Mouse (Mus musculus): ENCODE measurements around the gene Slc6a9.

Gene Slc6a9

DNA sequence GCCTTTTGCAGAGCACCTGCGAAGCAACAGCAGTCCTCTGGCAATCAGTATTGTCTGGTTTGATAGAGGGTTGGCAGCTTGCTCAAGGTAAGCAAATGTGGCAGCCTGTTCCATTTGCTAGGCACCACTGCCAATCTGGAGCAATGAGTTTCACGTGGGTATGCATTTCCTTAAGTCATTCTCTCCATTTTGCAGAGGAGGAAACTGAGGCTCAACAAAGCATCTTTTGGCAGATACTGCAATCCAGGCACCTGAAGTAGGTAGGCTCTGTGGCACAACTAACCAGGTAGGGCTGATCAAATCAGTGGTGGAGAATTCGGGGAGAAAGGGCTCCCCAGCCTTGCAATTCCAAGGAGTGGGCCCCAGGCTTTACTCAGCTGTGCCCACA lies at the start of gene Slc6a9:
Slc6a9 (plus strand) TSS at position 50 of the 388 bp plus-strand sequence.
- in situ Hi-C loops (cut with MseI, MboI): loop anchor here (5.0 to 10.0 kb wide), 2 partner anchors 33 to 250 kb away; no protein-coding TSS in a partner anchor

DNA sequence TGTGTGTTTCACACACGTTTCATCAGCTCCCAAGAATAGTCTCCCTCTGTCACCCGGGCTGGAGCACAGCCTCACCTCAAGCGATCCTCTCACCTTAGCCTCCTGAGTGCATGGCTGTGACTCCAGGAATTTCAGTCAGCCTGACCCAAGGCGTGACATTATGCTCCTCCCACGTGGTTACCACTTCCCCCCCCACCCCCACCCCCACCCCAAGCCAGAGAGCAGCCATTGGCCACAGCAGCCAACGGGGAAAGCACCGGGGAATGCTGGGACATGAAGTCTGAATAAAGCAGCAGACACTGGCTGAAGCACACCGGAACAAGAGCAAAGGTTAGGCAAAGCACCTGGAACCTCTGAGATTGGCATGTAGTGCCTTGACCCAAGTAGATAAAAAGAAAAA lies 47.3 kb upstream of the Slc6a9 start:
- in situ Hi-C loops (cut with MseI, MboI): no loop called here

DNA sequence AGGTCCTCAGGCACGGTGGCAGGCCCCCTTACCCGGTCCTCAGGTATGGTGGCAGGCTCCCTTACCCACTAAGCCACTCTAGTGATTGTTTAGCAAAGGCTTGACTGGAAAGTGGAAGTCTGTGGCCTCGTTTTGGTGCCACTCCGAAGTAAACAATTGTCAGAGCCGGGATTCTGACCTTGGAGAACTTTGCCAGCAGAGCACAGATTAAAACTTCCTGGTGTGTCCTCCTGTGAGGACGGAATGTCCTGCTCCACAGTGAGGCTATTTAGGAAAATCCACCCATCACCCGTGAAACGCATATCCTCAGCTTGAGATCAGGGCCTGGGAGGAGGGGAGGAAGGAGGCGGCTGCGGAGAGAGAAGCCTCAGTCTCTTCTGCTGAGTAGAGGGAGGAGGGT lies 46.0 kb upstream of the Slc6a9 start:
- in situ Hi-C loops (cut with MseI, MboI): no loop called here

DNA sequence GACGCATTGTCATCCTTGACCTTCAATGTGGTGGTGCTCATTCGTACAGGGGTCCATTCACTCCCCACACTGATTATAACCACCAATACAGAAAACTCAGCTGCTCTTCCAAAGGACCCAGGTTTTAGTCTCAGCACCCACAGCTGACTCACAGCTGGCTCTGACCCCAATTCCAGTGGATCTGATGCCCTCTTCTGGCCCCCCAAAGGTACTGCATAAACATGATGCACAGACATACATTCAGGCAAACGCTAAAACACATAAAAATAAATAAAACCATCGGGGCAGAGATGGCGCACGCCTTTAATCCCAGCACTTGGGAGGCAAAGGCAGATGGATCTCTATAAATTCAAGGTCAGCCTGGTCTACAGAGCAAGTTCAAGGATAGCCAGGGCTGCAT lies 34.4 kb upstream of the Slc6a9 start:
- in situ Hi-C loops (cut with MseI, MboI): no loop called here

GRCm38 (mm10) chr4:117806992-117807391 lies 27.3 kb upstream of the Slc6a9 start:
- in situ Hi-C loops (cut with MseI, MboI): no loop called here

DNA sequence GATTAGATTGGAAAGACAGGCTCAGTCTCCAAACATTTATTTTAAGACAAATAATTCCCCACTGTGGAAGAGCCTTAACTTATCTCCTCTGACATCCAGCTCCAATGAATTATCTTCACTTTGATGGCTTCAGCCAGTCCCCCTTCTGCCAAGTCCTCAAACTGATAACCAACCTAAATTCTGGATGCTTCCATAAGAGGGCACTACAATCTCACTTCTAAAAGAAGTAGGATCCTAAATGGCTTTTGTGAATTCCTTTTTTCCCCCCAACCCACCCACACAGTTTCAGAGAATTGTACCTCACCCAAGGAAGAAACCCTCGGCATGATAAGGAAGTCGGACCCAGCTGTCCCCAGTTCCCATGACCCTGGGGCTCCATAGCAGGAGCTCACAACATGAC lies 23.4 kb upstream of the Slc6a9 start:
- in situ Hi-C loops (cut with MseI, MboI): no loop called here

DNA sequence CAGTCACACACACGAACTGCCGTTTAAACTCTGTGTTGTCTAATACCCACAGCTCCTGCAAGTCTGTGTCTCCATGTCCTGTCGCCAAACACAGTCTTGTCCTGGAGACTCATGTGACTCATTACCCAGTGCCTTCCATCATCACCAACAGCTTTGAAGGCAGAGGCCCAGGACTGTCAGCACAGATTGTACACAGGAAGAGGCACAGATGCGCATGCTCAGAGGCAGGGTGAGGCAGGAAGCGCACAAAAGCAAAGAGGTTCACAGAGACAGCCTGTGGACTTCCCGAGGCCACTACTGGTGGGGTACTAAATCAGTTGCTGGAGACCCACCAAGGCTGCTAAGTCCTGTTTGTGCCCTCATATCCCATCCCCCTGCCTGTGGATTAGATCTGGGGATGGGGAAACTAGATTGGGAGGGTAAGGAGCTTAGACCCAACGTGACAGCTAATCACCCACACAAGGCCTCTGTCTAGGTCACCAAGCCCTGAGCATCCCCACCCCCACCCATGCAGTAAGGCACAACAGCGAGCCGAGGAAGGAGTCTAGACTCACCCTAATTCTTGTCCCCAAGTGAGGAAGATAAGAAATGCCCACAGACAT lies 20.6 kb upstream of the Slc6a9 start:
- in situ Hi-C loops (cut with MseI, MboI): no loop called here

DNA sequence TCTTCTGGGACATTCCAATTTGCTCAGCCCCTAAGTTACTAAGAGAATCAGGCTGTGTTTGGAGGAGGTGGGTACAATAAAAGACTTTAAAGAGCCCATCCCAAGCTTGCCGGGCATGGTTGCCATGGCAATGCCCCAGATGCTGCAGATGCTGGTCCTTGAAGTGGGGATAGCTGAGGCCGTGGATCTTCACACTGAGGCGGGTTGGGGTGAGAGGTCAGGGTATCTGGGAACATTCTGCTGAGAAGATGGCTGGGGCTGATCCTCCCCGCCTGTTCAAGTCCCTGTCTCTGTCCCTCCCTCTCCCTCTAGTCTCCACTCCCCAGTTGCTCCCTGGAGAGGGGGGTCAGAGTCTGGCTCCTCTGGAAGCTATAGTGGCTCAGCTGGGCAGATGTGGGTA lies 20.0 kb upstream of the Slc6a9 start:
- in situ Hi-C loops (cut with MseI, MboI): no loop called here

DNA sequence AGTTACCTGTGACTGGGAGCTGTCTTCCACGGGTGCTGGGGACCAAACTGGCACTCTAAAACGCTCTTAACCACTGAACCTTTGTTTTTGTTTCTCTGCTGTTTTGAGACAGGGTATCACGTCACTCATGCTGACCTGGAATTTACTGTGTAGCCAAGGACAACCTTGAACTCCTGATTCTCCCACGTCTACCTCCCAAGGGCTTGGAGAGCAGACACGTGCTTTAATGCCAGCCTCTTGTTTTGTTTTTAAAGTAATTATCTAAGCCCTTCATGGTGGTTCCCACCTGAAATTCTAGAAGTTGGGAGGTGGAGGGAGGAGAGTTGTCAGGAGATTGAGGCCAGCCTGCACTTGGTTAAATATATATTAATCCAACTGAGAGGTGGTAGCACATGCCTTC lies 17.5 kb upstream of the Slc6a9 start:
- in situ Hi-C loops (cut with MseI, MboI): no loop called here

DNA sequence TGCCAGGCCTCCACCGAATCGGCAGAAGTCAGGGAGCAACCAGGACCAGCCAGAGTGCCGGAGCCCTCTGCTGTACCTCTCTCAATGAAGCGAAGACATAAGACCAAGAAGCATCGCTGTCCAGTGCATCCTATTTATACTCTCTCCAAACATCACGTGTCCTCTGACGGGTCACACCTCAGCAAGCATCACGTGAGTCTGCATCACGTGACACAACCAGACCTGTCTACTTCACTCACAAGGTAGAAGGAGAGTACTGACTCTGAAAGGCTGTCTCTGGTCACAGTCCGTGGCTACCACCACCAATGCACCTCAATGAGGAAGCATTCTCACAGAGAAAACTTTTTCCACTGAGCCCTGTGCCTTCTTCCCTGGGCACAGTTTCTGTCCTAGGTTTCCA lies 16.3 kb upstream of the Slc6a9 start:
- in situ Hi-C loops (cut with MseI, MboI): no loop called here

DNA sequence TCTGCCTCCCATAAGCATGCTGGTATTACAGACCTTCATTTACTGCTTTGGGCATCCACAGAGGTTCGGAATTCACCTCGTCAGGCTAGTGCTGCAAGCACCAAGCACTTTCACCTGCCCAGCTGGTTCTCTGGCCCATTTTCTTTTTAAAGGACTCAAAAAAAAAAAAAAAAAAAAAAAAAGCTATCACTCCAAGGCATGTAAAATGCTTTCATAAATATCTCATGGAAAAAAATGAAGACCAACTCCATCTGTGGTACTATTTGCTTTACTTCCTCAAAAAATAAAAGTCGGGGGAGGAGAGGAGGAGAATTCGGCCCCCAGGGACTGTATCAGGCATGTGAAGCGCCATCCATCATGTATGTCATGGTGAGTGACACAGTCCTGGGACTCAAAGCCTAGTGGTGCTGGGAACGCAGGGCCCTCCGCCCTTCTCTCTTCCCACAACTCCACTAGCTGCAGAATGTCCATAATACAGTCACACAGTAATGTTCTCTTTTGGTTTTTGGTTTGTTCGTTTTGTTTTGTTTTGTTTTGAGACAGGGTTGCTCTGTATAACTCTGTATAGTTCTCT lies 5.6 kb upstream of the Slc6a9 start:
- in situ Hi-C loops (cut with MseI, MboI): loop anchor here in 1 of 2 experiments (10.0 kb wide), 1 partner anchor 246 kb away; no protein-coding TSS in a partner anchor

DNA sequence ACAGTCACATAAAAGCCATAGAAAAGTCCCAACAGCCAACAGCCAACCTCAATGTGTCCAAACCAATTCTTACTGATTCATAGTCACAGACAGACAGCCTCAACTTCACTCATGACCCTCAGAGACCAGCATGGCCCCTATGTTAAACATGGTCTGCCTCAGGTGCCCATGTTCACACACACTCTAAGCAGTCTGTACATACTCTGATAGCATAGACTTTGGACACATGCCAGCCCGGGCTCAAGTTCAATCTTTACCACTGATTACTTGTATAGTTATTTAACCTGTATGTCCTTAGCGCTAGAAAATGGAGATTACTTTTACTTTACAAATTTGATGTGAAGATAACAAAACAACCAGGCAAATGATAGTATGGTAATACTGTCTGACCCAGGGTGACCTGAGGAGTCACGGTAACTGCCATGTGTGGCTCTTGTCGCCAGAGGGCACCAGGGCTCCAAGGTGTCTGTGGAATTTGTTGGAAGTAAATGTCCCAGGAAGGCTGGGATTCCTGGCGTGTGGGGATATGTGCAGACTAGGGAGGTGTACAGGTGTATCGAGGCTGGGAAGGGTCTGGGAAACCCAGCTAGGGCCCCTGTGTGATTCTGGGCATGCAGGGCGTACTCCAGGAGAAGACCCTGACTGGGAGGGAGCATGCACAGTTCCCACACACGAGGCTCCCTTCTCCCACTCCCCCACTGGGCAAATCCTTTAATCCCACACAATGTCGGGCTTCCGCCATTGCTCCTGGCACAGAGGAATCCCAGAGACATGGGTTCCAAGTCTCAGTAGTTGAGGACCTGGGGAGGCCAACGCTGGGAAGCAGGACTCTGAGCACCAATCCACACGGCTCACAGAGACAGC lies 4.8 kb upstream of the Slc6a9 start:
- in situ Hi-C loops (cut with MseI, MboI): loop anchor here (5.0 to 10.0 kb wide), 3 partner anchors 38 to 255 kb away; no protein-coding TSS in a partner anchor

DNA sequence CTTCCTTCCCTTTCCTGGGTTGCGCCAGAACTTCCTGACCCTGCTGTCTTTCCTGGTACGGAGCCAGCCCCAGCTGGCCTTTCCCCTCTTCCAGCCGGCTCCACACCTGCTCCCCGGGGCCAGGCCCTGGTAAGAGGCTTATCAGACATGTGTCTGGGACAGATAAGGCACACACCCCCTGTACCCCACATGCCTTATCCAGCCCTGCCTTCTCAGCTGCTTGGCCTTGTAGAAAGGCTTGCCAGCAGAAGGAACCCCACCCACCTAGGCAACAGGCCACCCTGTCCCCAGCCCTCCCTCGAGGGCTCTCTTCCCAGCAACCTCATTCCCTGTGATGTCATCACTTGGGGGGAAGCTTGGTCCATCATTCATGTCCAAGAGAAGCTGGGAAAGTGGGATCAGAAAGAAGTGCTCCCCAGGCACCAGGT lies 4.2 kb upstream of the Slc6a9 start:
- in situ Hi-C loops (cut with MseI, MboI): loop anchor here (5.0 to 10.0 kb wide), 2 partner anchors 37 to 255 kb away; no protein-coding TSS in a partner anchor

DNA sequence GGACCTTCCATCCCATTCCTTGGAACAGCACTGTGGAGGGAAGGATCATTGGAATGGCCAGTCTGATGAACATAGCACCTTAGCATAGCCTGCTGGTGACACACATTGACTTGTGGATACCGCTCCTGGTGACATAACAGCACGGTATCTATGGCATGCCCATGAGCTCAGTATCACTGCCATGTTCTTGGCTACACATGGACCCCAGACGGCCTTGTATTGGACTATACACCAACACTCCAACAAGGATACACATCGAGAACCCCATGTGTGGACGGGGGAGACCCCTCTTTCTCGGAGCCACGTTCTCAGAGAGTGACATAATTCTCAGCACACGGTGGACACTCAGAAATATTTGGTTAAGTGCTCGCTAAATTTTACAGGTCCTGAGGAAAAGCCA lies 3.5 kb upstream of the Slc6a9 start:
- in situ Hi-C loops (cut with MseI, MboI): loop anchor here (5.0 to 10.0 kb wide), 2 partner anchors 36 to 254 kb away; no protein-coding TSS in a partner anchor

- in situ Hi-C loops (cut with MseI, MboI): loop anchor here (5.0 to 10.0 kb wide), 2 partner anchors 36 to 253 kb away; no protein-coding TSS in a partner anchor
Measured at GRCm38 (mm10) chr4:117831499-117831898, 2.8 kb upstream of the Slc6a9 start.

DNA sequence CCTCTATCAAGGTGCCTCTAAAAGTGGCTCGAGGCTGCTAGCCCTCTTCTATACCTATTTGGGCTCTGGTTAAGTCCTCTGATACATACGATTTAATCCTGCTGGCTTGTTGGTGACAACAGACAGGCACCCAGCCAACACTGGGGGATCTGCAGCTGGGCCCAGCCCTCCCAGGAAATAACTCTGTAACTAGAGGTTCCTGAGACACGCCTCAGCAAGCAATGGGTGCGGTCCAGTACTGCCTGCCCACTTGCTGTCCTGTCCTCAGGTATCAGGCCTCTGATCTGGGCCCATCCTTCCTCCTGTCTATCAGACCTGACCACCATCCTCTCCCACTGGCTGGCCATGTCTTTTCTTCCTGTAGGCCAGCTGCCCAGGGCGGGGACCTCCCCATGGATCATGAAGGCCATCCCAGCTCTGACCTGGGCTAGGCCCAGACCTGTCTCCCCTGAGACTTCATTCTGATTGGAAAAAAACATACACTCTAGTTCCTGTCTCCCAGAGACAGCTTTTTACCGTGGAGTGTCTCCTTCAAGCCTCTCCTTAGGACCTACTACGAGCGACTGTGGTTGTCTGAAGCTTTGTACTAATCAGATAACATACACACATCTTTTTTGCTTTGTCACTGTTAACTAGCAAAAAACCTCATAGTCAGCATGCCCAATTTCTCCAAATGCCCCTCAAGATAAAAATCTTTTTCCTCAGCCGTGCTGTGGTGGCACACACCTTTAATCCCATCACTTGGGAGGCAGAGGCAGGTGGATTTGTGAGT lies 2.2 kb upstream of the Slc6a9 start:
- in situ Hi-C loops (cut with MseI, MboI): loop anchor here (5.0 to 10.0 kb wide), 2 partner anchors 35 to 253 kb away; no protein-coding TSS in a partner anchor

DNA sequence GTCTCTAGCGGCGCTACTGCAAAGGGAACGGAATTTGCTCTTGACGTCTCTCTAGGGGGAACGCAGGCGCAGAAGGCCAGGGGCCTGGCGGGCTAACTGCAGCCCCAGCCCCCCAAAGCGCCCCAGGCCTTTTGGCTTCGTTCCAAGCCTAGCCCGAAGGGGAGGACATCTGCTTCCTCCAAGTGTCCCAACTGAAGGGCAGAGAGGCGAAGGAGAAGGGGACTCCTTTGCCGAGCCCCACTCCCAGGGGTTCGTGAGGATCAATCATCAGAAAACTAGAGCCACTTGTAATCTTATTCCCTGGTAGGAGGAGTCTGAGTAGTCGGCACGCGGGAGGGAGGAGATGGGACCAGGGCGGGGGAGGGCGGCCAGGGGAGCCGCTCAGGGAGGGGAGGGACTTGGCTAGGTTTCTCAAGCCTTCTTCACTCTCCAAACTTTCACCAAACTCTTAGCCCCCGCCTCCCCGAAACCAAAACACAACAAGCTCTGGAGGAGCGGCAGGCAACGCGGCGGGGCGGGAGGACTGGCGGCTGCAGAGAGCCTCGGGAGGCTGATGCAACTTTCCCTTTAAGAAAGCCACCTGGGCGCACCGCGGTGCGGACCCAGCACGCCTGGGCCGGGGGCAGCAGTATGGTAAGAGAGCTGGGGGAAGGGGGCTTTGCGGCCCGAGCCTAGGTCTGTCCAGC lies 682 bp downstream of the Slc6a9 start:
- in situ Hi-C loops (cut with MseI, MboI): loop anchor here (5.0 to 10.0 kb wide), 2 partner anchors 32 to 250 kb away; no protein-coding TSS in a partner anchor

GRCm38 (mm10) chr4:117835531-117836111 lies 1.3 kb downstream of the Slc6a9 start:
- in situ Hi-C loops (cut with MseI, MboI): loop anchor here in 1 of 2 experiments (10.0 kb wide), 1 partner anchor 249 kb away; no protein-coding TSS in a partner anchor

GRCm38 (mm10) chr4:117836204-117836767 lies 2.0 kb downstream of the Slc6a9 start:
- in situ Hi-C loops (cut with MseI, MboI): loop anchor here in 1 of 2 experiments (10.0 kb wide), 1 partner anchor 249 kb away; no protein-coding TSS in a partner anchor

- in situ Hi-C loops (cut with MseI, MboI): loop anchor here in 1 of 2 experiments (10.0 kb wide), 1 partner anchor 248 kb away; no protein-coding TSS in a partner anchor
Measured at GRCm38 (mm10) chr4:117837271-117837670, 3.0 kb downstream of the Slc6a9 start.

All from mouse trophoblast stem cell (cell line).